Mouse (Mus musculus): ENCODE measurements around the gene Npr3. TPM values are rescaled to one million over a fixed set of nuclear protein-coding genes. Genes with fewer than 3 reads are reported as not detected.

Npr3 gene
- polyA plus RNA-seq, 1 experiment from 2014 or later = 4.7 TPM

DNA sequence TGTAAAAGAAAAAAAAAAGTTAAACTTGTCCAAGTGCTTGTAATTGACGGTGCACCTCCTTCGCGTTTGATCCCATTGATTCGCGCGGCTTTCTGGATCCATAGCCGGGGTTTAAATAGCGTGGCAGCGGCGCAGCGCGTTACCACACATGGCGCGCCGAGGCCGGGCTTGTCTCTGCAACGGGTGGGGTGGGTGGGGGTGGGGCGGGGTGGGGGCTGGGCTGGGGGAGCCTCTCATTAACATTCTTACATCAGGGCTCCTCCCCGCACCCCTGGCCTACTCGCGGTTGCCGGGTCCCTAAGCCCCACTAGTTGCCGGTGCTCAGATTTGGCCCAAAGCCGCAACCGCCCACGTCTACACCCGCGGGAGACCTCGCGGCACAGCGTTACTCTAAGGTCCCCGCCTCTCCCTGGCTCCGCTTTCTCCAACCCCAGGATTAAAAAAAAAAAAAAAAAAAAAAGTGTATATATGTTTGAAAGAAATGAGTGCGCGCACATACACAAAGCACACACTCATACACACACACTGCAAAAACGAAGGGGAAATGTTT is 991 bp downstream of the Npr3 start:
- no peaks in the 10 kb centered on the region for H3K36me3 ChIP-seq
- under 1% methylated on average over 36 of the region's 36 CpGs for WGBS
- peak; percentile 44; the same call in 1 of the 2 replicates for ATAC-seq (ENCODE audit: insufficient read depth, low FRiP score, low read depth)
- peak overlapping the region; percentile 84 for H3K27ac ChIP-seq
- H3K9me3 ChIP-seq = no peaks in the 10 kb centered on the region
- H3K9ac ChIP-seq = no peak overlapping the region
- peaks cover 30% of the 10 kb centered on the region for H3K27me3 ChIP-seq (replicated peaks)
- peaks cover 30% of the 10 kb centered on the region for H3K4me1 ChIP-seq
- peak overlapping the region; percentile 50 for H3K4me3 ChIP-seq (replicated peaks)
- peak overlapping the region; percentile 81 for H3K4me2 ChIP-seq

DNA sequence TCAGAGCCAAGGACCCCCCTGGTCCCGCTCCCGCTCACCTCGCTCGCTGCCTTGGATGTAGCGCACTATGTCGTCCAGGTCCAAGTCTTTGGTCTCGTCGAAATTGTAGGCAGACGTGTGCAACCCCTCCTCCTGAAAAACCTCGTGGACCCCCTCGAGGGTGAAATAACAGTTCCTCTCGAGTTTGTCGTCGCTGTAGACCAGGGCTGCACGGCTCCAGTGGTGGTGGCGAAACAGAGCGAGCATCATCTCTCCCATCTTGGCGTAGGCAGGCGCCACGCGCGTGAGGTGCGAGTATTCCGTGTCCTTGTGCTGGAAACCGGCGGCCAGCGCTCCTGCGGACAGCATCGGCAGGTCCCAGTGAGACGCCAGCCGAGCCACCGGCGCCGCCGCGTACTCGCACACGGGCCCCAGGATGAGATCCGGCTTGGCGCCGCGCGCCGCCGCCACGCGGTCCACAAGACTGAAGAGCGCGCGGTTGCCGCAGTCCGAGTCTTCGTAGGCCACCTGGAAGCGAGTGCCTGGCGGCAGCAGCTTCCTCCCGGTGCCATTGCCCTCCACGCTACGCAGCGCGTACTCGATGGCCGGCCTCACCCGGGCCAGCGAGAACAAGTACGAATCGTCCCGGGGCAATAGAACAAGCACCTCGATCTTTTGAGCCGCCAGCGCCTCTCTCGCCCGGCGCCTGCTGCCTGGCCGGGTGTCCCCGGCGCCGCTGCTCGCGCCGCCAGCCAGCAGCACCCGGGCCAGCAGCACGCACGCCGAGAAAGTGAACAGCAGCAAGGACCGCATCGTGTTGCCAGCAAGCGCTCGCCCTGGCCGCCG is 2.0 kb downstream of the Npr3 start:
- H3K9ac ChIP-seq = peak overlapping the region; percentile 21
- under 1% methylated on average over 90 of the region's 90 CpGs for WGBS
- peak overlapping the region; percentile 81 for H3K4me2 ChIP-seq
- peaks cover 30% of the 10 kb centered on the region for H3K4me1 ChIP-seq
- H3K9me3 ChIP-seq = no peaks in the 10 kb centered on the region
- peak overlapping the region; percentile 0; the same call in 1 of the 2 replicates for H3K27ac ChIP-seq
- ATAC-seq (ENCODE audit: insufficient read depth, low FRiP score, low read depth) = no peak
- H3K36me3 ChIP-seq = no peaks in the 10 kb centered on the region
- peaks cover 30% of the 10 kb centered on the region for H3K27me3 ChIP-seq (replicated peaks)
- peak overlapping the region; percentile 50 for H3K4me3 ChIP-seq (replicated peaks)

DNA sequence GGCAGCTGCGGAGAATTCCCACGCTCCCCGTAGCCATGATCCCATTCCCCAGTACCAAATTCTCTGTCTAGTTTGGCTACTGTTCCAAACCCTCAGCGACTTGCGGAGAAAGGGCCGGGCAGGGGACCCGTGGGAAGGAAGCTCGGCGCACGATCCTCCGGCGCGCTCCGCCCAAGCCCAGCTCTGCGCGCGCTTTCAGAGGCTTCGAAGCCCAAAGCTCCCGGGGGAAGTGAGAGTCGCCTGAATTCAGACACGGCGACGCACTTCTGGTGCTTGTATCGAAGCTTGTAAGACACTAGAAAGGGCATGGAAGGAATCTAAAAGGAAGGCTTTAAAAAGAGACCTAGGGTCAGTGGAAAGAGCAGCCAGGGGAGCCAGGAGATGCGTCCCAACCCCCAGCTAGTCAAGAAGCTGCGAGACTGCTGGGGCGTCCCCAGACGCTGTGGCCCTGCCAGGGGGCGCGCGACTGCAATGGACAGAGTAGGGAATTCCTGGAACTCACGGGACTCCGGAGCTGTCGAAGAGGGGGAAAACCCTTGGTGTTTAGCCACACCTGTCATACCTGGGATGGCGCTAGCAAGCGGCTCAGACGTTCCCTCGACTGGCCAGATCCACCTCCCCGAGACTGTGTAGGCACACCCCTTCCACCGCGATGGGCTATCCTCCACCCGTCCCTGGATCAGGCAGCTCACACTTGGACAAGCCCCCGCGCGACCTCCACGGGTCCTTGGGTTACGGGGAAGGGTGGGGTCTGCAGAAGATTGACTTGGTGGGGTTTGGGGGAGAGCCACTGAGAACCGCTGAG is 2.8 kb downstream of the Npr3 start:
- ATAC-seq (ENCODE audit: insufficient read depth, low FRiP score, low read depth) = peak; percentile 36; the same call in 1 of the 2 replicates

DNA sequence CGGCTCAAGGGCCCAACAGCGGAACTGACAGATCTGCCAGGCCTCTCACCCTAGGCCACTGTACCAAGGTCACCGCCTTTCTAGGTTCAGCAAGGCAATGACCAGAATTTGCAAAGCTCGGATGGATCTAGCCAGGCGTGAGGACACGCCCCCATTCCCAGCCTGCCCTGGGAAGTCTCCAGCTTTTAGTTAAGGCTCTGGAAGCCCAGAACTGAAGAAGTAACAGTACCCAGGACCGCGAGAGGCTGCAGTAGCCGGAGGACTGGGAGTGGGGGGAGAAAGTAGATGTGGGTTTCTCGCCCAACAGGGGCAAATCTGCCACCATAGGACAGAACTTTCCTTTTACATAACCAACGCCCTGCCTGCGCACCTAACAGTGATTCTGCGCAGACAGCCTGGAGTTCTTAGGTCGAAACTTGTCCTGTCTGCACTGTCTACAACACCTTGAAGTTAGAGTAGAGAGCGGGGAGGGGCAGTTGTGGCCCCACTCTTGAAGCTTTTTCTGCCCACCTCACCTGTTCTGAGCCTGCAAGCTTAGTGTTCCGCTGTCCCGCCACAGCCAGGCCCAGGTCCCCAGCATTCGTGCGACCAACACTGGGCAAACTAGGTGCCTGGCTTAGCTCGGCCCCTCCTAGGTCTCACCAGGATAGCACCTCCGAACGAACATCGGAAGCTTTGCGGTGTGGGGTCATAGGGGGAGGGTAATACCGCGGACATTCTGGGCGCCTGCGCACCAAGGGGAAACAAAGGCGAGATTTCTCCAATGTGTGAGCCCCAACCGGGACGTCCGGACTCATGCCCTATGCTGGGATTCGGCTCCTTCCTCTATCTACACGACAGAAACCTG is 3.7 kb downstream of the Npr3 start:
- Histone ChIP-seq H3K4me3 (replicated peaks) (peak overlapping the region; percentile 50), H3K4me1 (peaks cover 29% of the 10 kb centered on the region), H3K27me3 (replicated peaks) (peaks cover 30% of the 10 kb centered on the region), H3K9me3 (no peaks in the 10 kb centered on the region), H3K27ac (peak overlapping the region; percentile 54; the same call in 1 of the 2 replicates), H3K4me2 (peak overlapping the region; percentile 81), H3K9ac (peak overlapping the region; percentile 13), H3K36me3 (no peaks in the 10 kb centered on the region)
- peak; percentile 15; the same call in 1 of the 2 replicates for ATAC-seq (ENCODE audit: insufficient read depth, low FRiP score, low read depth)
- 13% methylated on average over 34 of the region's 34 CpGs for whole genome bisulfite sequencing

More for the DNA sequence above, 2.8 kb downstream of the Npr3 start:
- Histone ChIP-seq H3K4me1 (peaks cover 30% of the 10 kb centered on the region), H3K27me3 (replicated peaks) (peaks cover 30% of the 10 kb centered on the region), H3K4me3 (replicated peaks) (peak overlapping the region; percentile 50), H3K4me2 (peak overlapping the region; percentile 81), H3K36me3 (no peaks in the 10 kb centered on the region), H3K9ac (peak overlapping the region; percentile 21), H3K27ac (peak overlapping the region; percentile 54; the same call in 1 of the 2 replicates), H3K9me3 (no peaks in the 10 kb centered on the region)
- under 1% methylated on average over 48 of the region's 48 CpGs for WGBS

DNA sequence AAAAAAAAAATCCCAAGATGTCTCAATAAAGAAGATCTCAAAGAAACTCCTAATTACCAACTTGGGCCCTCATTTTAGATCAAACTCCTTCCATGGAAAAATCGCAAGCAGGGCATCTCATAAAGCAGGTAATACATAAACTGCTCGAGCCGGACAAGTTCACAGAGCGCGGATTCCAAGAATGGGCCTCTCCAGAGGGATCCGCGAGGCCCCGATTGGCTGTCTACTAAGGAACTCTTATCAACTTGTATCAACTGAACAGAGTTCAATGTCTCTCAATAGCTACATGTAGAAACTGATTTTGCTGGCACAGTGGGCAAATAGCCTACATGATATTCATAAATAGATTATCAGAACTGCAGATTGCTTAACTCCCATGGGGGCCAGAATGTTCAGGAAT is 9.5 kb downstream of the Npr3 start:
- no peak for ATAC-seq (ENCODE audit: insufficient read depth, low FRiP score, low read depth)
- Histone ChIP-seq H3K27ac (no peak overlapping the region), H3K4me2 (no peak overlapping the region), H3K27me3 (replicated peaks) (0 out of 2 replicates have a peak, but pooled peaks cover 6% of the 10 kb centered on the region), H3K9ac (no peak overlapping the region), H3K4me3 (replicated peaks) (no peak overlapping the region), H3K9me3 (no peaks in the 10 kb centered on the region), H3K4me1 (no peaks in the 10 kb centered on the region), H3K36me3 (no peaks in the 10 kb centered on the region)
- 90% methylated on average over 8 of the region's 8 CpGs for WGBS

DNA sequence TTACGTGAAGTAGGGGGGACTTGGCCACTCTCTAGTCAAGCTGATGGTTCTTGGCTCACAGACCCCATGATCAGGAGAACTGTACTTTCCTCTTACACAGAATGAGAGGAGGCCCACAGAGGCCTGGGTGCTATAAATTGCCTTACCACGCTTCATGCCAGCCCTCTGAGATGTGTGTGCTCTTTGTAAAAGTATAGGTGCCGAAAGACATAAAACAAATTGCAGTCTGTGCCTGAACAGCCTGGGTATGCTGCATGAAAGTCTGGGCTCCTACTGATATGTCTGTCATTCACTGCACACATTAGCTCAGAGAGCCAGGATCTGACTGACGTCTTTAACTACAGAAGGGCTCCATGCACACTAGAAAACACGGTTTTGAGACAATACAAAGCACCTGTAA is 9.9 kb downstream of the Npr3 start:
- H3K4me1 ChIP-seq = no peaks in the 10 kb centered on the region
- no peak overlapping the region for H3K27ac ChIP-seq
- no peaks in the 10 kb centered on the region for H3K9me3 ChIP-seq
- H3K4me2 ChIP-seq = no peak overlapping the region
- 71% methylated on average over 5 of the region's 5 CpGs for WGBS
- no peak overlapping the region for H3K4me3 ChIP-seq (replicated peaks)
- H3K27me3 ChIP-seq (replicated peaks) = 0 out of 2 replicates have a peak, but pooled peaks cover 2% of the 10 kb centered on the region
- H3K36me3 ChIP-seq = no peaks in the 10 kb centered on the region
- no peak for ATAC-seq (ENCODE audit: insufficient read depth, low FRiP score, low read depth)
- H3K9ac ChIP-seq = no peak overlapping the region

DNA sequence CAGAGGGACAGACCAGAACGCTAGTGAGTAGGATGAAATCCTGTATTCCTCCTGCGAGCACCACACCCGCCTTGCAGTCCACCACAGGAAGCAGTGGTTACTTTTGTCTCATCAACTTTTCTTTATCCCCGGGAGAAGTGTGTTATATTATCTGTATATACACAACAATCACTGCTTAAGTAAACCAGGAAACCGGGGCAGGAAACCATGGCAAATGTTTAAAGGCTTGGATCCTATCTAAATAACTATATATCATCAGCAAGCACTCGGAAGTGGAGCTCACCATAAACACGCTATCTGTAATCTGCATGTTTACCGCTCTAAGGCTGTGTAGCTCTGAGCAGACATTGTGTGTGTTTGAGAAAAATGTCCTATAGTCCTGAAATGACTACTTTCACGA is 13.1 kb downstream of the Npr3 start:
- Histone ChIP-seq H3K4me1 (no peaks in the 10 kb centered on the region), H3K4me3 (replicated peaks) (no peak overlapping the region), H3K27ac (no peak overlapping the region), H3K9me3 (no peaks in the 10 kb centered on the region), H3K9ac (no peak overlapping the region), H3K27me3 (replicated peaks) (no peaks in the 10 kb centered on the region), H3K4me2 (no peak overlapping the region), H3K36me3 (no peaks in the 10 kb centered on the region)
- 33% methylated on average over 9 of the region's 9 CpGs for WGBS
- no peak for ATAC-seq (ENCODE audit: insufficient read depth, low FRiP score, low read depth)

DNA sequence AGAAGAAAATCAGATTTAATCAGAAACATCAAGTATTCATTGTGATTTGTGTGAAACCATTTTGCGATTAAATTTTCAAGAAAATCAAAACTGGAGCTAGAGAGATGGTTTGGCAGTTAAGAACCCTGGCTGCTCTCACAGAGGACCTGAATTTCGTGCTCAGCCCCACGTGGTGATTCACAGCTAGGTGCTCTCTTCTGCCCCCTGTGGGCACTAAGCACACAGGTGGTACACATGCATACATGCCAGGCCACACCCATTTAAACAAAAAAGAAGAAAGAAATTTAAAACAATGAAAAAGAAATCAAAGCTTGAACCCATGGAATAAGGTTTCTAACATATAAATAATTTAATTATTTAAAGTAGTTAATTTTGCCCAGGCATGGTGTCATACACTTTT is 15.7 kb downstream of the Npr3 start:
- H3K4me1 ChIP-seq = no peaks in the 10 kb centered on the region
- H3K4me3 ChIP-seq (replicated peaks) = no peak overlapping the region
- H3K4me2 ChIP-seq = no peak overlapping the region
- no peaks in the 10 kb centered on the region for H3K27me3 ChIP-seq (replicated peaks)
- H3K9ac ChIP-seq = no peak overlapping the region
- 66% methylated on average over 3 of the region's 3 CpGs for WGBS
- H3K27ac ChIP-seq = no peak overlapping the region
- H3K9me3 ChIP-seq = no peaks in the 10 kb centered on the region
- no peaks in the 10 kb centered on the region for H3K36me3 ChIP-seq
- no peak for ATAC-seq (ENCODE audit: insufficient read depth, low FRiP score, low read depth)

DNA sequence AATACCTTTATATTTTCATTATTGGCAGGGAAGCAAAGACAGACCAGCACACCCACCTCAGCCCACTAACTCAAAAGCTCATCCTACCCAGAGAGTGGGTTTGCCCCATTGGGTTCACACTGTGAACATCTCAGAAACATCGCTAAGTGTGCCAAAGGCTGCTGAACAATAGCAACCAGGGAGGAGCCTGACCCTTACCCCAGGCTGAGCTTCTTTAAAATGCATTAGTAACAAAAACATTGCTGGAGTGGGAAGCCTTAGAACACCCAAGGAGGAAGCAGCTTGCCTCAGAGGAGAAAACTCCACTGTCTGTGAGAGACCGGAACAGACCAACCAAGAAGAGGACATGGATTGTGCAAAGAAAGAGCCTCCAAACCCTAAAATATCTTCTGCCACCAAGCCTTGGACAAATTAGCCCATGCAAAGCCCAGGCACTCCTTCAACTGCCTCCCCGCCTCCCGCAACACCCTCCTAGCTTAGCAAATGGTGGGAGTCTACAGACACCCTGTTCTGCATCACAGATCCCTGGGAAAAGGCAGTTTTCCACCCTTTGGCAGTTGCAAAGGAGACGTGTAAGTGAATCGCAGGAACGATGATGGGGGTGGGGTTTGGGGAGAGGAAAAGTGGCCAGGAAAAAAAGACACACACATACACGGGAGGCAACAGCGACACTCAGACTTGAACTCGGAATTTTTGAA is 24.4 kb downstream of the Npr3 start:
- H3K4me1 ChIP-seq = no peaks in the 10 kb centered on the region
- H3K9ac ChIP-seq = no peak overlapping the region
- no peak overlapping the region for H3K27ac ChIP-seq
- no peaks in the 10 kb centered on the region for H3K9me3 ChIP-seq
- no peak overlapping the region for H3K4me2 ChIP-seq
- H3K27me3 ChIP-seq (replicated peaks) = no peaks in the 10 kb centered on the region
- H3K36me3 ChIP-seq = no peaks in the 10 kb centered on the region
- no peak for ATAC-seq (ENCODE audit: insufficient read depth, low FRiP score, low read depth)
- H3K4me3 ChIP-seq (replicated peaks) = no peak overlapping the region
- 65% methylated on average over 10 of the region's 10 CpGs for WGBS

DNA sequence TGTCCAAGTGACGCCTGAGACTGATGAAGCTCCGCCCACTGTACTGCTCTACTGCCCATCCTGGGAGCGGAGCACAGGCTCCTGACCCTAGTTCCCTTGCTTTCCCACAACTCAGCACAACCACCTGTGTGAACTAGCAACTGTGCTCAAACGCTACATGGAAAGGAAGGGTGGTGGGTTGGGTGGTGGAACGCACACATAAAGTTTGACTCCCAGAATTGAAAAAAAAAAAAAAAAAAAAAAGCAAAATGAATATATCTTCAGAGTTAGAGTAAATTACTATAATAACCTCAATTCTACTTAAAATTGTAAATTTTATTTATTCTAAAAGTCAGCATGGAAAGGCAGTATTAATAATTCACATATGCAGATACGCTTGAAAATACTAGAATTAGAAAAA is 25.3 kb downstream of the Npr3 start:
- Histone ChIP-seq H3K9ac (no peak overlapping the region), H3K9me3 (no peaks in the 10 kb centered on the region), H3K4me3 (replicated peaks) (no peak overlapping the region), H3K27me3 (replicated peaks) (no peaks in the 10 kb centered on the region), H3K4me1 (no peaks in the 10 kb centered on the region), H3K27ac (no peak overlapping the region), H3K4me2 (no peak overlapping the region), H3K36me3 (no peaks in the 10 kb centered on the region)
- ATAC-seq (ENCODE audit: insufficient read depth, low FRiP score, low read depth) = no peak
- 85% methylated on average over 6 of the region's 6 CpGs for WGBS

DNA sequence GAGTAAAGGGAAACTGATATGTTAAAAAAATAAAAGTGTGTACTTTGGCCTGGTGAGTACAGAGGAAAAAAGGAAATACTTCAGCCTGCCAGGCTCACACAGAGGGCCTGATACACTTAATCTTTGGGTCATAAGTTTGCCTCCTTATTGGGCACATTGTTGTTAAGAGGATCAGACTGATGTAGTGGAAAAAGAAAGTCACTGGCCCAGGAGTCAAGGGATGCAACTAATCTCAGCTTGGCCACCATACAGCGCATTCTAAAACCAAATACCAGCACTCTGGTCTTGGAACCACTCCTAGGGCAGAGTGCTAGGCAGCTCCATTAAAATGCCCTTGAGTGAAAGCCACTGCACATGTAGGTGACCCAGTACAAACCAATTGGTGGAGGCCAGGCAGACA is 28.8 kb downstream of the Npr3 start:
- Histone ChIP-seq H3K4me2 (no peak overlapping the region), H3K4me3 (replicated peaks) (no peak overlapping the region), H3K27me3 (replicated peaks) (no peaks in the 10 kb centered on the region), H3K9ac (no peak overlapping the region), H3K9me3 (no peaks in the 10 kb centered on the region), H3K4me1 (no peaks in the 10 kb centered on the region), H3K36me3 (no peaks in the 10 kb centered on the region), H3K27ac (no peak overlapping the region)
- 96% methylated on average over 1 of the region's 1 CpGs for WGBS
- no peak for ATAC-seq (ENCODE audit: insufficient read depth, low FRiP score, low read depth)

Data from stomach, embryonic 15.5 days (tissue).